Mouse (Mus musculus) large intestine, adult 2 months (tissue): ENCODE measurements at regions not wholly inside any gene's neighbourhood (a gene's known extent, or its start where the extent isn't known, plus 50 kb on each side); places are given as distances from the start of the nearest gene placed in this dataset.

Experiments used
- DNase-seq: peaks from one replicate; pipeline ENCODE4 v3.0.0-alpha.2; 2012; ENCODE audit warnings: low read depth, low spot score
- WGBS: fragments of 180-500 bp; shearing (Covaris S2); methylation state at CpG from one replicate; pipeline ENCODE4 v1.1.7; 2018; 5-methylcytosine and 5-hydroxymethylcytosine counted together

GRCm38 (mm10) chr5:46330880-46331279, 473.5 kb upstream of the Lcorl start:
- 40% methylated on average over 1 of the region's 1 CpGs for WGBS
- DNase-seq, result no peak
